Mouse (Mus musculus) small intestine, adult 2 months (tissue): ENCODE data around the gene Inpp1.

Experiments used
- CTCF ChIP-seq: fragments of 200-500 bp; IDR thresholded peaks from 2 replicates; pipeline ENCODE4 v1.5.1; 2012; ENCODE audit warnings: low read depth, mild to moderate bottlenecking, control low read depth, inconsistent platforms, low read length, moderate library complexity, mixed read lengths; ENCODE audit not compliant: insufficient replicate concordance, insufficient read length; ENCODE audit errors: extremely low read depth
- POLR2A ChIP-seq: fragments of 200-500 bp; IDR thresholded peaks from 2 replicates; pipeline ENCODE4 v1.6.1; 2012; ENCODE audit warnings: low read depth, mild to moderate bottlenecking, control low read depth, inconsistent platforms, low read length, moderate library complexity

GRCm38 (mm10) chr1:52849422-52849821 lies 31.9 kb upstream of the Inpp1 start:
- TF ChIP-seq CTCF = no peak
- TF ChIP-seq POLR2A = no peak
